Mouse (Mus musculus) kidney, adult 9 months (tissue): ENCODE measurements around the gene Itpkb.

Source experiments
- DNase-seq: peaks from one replicate; pipeline ENCODE4 v3.0.0; 2022

The Itpkb gene

DNA sequence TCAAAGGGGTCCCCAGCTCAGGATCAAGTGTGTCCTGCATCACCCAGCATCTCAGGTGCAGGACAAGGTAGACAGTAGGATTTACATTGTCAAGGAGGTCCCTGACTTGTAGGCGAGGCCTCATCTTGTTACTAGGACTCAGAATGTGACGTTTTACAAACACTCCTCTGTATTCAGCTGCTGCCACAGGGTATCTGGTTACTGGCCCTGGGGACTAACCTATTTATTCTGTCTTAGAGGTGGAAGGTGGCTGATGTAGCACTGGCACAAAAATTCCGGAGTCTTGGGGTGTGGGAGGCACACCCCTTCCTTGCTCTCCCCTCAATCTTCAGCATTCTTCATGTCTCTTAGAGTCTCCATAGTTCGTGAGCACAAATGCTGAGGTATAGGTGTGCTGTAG, 16.8 kb downstream of the Itpkb start:
- DNase-seq, result no peak

DNA sequence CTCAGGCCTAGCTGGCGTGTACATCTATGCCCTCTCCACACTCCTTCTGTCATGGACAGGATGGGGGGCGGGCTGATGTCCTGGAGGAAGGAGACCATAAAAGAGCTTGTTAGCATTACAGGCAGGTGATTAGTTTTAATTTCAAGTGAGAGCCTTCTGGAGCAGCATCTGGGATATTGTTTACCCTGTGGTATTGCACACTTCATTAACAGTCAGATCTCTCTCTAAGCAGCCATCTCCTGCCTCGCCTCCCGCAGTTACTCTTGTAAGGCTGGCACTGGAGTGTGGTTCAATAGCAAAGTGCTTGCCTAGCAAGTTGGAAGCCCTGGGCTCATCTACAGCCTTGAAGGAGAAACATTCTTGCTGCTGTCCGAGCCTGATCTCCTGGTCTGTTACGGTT, 17.6 kb downstream of the Itpkb start:
- no peak for DNase-seq

DNA sequence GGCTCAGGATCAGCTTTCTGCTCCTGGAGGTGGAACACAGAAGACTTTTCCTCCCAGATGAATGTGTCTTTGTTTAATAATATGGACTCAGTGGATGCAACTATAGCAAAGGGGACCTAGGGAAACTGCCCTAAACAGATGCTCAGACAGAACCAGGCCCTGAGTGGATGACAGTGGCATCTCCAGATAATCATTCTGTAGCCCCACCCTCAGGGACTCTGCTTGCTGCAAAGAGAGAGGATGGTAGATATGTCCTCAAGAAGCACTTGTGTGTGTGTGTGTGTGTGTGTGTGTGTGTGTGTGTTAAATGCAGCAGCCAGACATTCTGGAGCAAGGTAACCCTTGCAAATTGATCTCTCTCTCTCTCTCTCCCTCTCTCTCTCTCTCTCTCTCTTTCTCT, 18.8 kb downstream of the Itpkb start:
- no peak for DNase-seq

DNA sequence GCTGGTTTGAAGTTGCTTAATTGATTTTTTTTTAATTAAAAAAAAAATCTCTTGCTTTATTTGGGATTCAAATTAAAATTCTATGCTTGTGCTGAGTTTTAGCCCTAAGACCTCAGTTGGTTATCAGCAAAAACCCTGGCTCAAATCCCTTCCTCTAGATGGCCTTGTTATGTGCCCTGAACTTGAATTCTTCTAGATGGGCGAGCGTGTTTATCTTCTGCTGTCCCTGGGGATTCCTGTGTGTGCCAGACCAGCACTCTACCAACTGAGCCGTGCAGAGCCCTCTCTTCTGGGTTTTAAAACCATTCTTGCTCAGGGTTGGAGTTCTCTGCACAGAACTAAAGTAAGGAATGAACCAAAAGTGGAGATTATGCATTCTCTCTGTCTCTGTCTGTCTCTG, 22.0 kb downstream of the Itpkb start:
- no peak for DNase-seq

DNA sequence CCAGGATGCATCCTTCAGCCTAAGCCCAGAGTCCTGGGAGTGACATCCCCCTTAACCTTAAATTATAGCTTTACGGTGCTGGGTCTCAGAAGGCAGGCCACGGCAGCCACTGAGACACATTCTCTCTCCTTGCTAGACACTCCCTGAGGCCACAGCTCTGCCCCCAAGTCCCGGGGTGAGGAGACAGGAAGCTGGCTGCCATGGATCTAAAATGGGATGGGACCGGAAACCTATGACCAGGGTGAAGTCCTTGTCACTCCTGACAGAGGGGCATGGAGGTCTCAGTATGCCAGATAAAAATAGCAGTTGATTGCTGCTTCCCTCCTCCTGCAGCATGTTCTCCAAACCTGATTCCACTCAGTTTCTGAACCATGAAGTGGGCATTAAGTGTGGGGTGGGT, 23.8 kb downstream of the Itpkb start:
- no peak for DNase-seq

DNA sequence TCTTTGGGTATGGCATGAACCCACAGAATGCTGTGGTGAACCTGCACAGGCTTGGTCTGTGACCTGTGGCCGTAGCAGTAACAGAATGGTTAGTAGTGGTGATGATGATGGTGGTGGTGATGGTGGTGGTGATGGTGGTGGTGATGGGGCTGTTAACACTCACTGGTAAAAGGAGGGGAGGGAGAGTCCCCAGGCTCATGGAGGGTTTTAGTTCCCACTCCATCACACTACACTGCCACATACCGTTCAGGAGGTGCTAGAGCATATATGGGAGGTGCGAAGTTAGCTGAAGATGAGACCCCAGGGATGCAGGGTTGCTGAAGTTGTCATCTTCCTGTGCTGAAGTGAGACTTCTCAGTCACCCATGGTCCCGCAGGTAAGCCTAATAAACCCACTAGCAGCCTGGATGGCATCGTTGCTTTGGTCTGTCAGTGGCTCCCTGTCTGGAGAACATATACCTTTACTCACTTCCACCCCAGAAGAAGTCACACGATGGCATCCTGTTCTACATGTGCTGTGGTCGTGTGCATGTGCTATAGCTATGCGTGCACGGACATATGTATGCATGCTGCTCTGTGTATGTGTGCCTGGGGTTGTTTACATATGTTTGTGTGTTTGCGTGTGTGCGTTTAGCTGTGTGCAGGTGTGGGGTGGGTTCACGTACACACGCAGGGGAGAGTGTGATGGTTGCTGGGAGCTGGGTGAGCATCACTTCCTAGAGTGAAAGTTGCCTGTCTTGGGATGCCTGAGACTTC, 24.9 kb downstream of the Itpkb start:
- no peak for DNase-seq

DNA sequence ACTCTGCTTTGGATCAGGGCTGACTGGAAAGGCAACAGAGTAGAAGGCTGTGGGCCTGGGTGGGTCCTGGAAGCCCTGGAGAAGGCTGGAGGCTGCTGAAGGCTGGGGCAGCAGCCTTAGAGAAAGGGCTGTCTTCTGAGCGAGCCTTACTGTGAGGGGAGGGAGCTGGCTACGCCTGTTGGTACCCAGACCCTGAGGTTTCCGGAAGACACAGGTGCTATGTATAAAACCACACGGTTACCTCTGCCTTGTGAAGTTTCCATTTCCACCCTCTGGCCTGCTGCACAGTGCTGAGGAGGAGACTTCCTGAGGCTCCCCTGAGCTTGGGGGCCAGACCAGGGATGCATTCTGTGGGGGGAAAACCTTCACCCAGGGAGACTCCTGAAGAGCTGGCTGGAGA, 25.9 kb downstream of the Itpkb start:
- no peak for DNase-seq

DNA sequence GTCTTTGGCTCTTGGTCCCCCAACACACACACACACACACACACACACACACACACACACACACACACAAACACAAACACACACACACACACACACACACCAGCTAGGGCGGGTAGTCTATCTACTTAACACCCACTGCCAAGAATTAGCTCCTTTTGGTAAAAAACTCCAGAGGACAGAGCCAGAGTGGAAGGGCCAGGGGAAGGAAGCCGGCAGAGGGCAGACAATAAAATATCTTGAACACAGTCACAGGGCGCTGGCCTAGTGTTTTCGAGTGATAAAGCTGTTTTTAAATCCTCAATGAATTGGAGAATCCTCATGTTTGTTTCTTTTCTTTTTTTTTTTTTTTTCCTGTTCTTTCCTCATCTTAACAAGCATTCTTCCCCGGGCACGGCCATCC, 26.6 kb downstream of the Itpkb start:
- DNase-seq, result no peak

DNA sequence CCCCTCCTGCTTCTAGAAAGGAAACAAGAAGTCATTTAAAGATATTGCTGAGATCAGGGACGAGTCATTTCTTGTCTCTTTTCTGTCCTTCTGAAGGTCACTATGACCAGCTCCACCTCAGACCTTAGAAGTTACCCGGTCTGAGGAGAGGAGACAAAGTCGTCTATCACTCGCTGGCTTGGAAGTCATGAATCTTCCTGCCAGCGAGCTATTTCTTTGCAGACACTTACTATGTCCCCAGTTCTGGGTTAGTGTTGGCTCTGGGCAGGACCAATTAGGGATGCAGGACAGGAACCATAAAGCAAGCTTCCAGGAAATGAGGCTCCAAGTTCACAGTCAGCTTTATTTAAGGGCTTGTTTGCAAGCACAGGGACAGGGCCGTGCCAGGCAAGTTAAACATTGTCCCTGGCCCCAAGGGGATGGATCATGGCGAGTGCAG, 27.6 kb downstream of the Itpkb start:
- peak; percentile 57 for DNase-seq

DNA sequence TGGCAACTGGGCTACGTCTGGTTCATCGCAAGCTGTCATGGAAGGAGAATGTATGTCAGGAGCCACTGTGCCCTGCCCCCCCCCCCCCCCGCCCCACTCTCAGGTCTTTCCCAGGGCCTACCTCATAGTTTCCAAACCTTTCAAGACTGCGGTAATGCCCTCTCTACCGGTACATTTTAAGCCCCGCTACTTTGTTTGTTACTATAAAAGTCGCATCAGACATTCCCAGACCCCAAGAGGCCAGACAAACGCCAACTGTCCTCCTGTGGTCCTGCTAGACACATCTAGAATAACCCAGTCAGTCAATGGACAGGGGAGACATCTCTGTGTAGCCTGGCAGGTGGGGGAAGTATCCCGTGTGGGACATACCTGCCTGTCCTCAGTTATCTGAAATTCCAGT, 28.2 kb downstream of the Itpkb start:
- no peak for DNase-seq

DNA sequence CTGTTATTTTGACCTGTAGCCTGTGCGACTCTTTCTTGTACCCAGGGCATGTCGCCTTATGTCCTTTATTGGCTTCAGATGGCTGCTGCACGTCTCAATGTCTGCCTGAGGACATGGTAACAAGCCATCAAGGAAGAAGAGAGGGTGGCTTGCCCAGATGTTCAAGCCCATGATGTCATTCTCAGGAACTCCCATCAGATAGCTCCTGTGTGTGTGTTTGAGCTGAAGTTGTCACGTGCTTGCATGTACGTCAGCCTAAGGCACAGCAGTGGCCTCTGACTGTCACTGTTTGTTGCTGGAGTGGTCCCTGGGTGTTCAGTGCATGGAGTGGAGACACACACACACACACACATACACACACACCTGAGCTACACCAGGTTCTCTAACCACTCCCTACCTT, 29.0 kb downstream of the Itpkb start:
- DNase-seq, result no peak

DNA sequence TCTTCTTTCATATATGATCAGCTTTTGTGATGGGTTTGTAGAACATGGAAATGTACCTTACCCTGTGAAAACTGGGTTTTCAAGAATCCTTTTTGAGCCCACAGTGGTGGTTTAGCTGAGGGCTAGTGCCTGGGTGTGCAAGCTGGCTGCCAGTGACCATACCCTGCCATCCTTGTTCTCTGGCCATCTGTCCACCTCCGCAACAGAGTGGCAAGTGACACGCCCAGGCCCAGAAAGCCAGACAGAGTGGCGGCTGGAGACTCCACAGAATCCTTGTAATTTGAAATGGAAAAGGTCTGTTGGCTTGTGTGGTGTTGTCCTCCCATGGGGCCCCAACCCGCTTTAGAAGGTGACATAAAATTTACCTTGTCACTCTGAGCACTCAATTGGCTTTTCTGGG, 31.9 kb downstream of the Itpkb start:
- no peak for DNase-seq

DNA sequence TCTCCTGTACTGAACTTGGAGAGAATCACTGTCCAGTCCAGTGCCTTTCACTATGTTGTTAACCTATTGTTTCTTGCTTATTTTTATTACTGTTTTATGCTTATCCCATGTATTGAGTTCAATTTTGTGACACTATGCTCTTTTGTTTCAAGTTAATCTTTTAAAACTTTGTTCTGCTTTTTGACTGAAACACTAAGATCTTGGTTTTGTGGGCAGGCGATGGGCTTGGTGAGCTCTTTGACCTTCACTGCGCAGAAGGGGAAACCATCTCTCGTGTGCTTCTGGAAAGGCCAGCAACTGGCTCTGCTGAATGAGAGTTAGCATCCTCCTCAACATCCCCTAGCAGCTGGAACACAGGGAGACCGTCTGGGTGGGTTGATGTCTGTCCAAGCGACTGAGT, 32.6 kb downstream of the Itpkb start:
- DNase-seq, result no peak

DNA sequence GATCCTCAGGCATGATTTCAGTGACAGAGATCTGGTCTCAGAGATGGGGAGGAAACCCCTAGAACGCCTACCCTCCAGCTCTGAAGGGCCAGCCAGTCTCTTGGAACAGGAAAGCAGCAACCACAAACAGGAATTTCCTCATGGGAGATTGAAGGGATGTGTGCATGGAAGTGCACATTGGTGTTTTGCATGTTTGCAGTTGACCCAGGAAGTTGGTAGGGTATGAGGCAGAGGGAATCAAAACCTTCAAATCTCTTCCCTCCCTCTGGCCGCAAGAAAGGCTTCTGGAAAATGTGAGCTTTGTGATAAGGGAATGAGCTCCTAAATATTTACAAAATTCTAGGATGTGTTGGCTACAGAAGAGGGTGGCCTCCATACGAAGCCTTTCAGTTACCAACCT, 33.0 kb downstream of the Itpkb start:
- no peak for DNase-seq

DNA sequence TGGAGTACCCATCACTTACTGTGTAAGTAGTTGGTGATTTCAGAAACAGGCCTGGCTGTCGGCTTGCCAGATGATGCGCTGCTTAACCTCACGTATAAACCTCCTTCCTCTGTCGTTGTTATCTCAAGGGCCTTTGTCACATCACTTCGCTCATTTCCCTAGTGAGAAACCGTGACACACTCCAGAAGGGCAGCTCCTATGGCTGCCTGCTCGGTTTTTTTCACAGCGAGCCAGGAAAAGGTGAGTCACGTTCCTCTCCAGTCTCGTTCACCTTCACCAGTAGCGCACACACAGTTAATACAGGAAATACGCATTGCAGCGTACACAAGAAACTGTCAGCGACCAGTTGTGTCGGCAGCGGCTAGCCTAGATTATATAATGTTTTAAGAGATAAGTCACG, 33.7 kb downstream of the Itpkb start:
- DNase-seq, result peak; percentile 66

DNA sequence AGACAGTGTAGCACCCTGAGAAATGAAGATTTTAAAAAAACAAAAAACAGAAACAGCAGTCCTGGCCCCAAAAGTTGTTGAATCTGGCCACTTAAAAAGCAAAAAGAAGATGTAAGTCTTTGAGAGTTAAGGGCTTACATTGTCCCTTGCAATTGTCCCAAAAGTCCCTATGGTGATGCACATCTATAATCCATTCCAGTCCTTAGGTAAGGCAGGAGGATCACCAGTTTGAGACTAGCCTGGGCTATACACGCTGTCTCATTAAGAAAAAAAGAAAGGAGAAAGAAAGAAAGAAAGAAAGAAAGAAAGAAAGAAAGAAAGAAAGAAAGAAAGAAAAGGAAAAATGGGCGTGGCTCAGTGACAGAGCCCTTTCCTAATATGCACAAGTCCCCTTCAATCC, 34.4 kb downstream of the Itpkb start:
- DNase-seq, result no peak

DNA sequence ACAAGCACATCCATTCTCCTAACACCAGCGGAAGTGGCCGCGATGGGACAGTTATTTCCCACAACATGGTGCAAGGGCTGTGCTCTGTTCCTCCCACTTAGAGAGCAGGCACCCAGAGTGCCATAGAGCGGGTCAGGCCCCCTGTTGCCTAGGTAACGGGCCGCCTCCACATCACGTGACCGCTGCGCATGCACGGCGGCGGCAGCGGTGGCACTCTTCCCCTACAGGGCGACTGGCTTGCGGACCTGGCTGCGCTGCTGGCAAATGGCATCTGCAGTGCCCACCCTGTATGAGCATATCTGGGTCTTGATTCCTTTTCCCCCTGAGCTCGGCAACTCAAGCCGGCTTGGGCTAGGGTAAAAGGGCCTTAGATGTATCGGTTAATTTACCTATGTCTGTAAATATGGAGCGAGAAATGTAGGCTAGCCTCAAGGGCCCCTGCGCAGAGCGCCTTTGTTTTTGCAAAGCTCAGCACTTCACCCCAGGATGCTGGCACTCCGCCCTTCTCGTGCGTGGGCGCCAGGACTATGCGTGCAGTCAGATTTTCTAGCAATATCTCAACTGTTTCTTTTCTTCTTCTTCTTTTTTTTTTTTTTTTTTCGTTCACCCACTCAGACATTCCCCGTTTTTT, 35.0 kb downstream of the Itpkb start:
- DNase-seq, result peak; percentile 95

DNA sequence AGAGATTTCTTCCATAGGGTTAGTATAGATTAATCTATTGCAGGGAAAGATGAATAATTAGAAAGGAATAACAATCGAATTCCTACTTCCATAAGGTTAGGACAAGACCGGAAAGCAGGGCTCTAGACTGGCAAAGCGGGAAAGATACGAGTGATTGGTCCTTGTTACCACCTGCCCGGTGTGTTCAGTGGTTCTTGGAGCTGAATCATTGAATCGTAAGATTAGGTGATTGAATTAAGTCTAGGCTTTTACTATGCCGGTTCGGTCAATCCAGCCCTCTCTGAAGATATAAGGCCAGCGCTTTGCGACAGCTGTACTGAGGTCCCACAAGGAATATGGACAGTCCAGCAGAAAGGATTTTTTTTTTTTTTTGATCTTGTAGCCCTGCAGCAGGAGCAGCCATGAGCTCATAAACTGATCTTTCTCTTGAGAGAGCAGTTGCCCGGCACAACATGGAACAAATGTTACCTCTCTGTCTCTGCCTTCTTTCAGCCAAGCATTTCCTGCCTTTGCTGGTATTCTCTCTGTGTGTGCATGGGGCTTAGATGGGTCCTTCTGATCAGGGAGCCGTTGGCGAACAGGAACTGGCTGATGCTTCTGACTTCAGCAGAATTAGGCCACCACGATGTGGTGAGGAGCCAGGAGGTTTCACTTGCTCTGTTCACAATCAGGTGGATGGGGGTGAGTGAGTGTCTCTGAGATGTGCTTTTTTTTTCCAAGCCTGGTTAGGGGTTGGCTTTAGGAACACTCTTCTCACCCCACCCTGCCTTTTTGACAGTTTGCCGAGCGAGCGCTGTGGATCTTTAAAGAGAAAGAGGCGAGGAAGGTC, 35.9 kb downstream of the Itpkb start:
- DNase-seq, result no peak

DNA sequence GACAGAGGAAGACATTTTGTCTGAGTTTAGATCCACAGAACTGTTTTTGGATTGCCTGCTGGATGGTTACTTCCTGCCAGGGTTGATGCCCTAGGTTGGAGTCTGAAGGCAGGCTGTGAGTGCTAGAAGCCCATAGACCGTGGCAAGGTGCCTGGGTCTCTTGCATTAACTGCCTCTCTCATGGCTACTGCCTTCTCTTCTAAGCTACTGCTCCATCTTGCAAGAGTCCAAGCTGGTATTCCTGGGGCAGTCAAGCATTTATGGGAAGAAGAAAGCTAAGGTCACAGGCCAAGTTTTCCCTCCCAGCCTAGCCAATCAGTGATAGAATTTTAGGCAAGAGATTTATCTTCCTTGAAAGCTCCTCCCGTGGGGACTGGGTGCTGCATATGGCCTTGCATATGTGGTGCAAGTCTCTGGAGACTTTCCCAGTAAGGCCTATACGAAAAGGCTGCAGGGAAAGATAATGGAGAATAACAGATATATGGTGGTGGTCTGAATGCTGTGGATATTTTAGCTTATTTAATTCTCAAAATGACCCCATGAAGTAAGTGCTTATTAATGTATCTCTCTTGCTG, 36.8 kb downstream of the Itpkb start:
- DNase-seq, result no peak

DNA sequence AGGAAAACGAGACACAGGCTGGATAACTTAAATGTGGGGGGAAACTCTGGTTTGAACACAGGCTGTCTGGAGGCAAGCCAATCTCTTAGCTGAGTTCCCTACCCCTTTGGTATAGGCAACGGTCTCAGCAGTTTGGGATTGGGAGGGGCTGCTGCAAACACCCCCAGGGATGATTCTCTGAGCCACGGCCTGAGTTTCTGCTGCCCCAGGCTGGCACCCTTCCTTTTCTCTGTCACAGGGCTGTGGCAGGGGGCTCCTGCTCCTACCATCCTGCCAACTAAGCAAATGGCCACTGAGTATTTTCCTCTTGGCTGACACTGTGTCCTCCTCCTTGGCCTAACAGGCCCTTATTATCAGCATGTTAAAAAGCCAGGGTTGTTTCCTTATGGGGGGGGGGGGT, 37.3 kb downstream of the Itpkb start:
- DNase-seq, result no peak

DNA sequence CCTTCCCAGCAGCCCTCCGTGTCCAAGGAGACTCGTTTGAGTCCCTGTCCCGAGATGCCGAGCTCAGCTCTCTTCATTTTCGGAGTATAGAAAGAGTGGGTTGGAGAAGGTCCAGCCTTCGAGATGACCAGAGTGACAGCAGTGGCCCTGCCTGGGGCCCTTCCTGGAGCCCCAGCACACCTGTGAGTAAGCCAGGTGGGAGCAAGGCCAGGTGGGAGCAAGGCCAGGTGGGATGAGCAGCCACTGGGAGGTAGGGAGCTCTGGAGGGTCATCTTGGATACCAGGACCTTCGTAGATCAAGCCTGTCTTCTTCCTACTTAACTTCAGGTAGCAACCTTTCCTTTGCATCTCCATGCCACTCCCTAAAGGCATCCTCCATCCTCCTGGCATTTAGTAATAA, 37.8 kb downstream of the Itpkb start:
- no peak for DNase-seq

DNA sequence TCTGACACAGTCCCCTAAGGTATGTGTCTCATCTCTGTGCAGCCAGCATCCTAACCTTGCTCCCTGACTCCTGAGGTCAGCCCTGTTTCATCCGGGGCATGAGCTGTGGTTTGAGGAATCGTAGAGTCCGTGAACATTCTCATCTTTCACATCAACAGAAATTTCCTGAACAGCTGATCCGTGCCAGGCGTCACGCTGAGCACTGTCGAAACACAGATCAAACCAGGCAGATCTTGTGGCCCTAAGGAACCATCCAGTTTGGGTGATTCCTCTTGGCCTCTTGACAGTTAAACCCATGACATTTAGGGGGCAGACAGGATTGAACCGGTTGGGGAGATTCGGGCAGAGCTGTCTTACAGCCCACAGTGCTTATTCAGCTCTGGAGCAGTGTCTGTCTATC, 38.4 kb downstream of the Itpkb start:
- DNase-seq, result no peak

DNA sequence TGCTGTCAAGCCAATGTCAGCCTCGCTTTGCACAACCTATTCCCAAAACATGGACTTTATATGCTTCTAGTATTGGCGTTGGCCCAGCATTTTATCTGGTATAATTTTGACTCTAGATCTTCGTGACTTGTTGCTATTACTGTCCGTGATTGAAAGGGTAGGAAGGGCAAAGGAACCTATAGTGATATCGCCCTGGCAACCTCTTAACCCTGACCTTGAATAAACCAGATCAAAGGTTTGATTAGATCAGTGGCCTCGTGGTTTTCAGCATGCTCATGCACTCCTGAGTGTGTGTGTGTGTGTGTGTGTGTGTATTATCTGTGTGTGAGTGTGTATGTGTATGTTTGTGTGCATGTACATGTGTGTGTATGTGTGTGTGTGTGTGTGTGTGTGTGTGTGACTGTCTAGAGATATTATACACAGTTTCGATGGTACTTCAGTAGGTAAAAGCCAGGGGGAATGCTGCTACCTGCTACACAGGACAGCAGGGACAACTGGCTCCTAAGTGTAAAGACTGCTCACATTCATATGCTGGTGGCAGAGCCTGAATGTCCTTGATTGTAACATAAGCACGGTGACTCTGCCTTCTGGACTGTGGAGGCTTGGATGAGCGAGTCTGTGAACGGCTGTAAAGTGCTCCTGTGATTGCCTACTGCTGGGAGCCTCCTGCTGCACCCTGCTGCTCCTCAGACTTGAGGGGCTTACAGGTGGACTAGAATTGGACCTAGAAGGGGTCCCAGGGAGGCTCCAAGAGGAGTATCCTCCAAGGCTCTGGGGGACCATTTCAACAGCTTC, 40.8 kb downstream of the Itpkb start:
- DNase-seq, result no peak
